Mouse (Mus musculus) hindbrain, embryonic 14.5 days (tissue): ENCODE measurements around the gene Pde10a. TPM values are rescaled to one million over a fixed set of nuclear protein-coding genes. Genes with fewer than 3 reads are reported as not detected.

ENCODE experiments used
- ATAC-seq: fragments of 200-750 bp; cut with Nextera tagmentation; 2 replicates; pipeline ENCODE4 v1.8.0; 2017; ENCODE audit warnings: moderate number of reproducible peaks, mild to moderate bottlenecking, moderate TSS enrichment, moderate library complexity; ENCODE audit not compliant: low FRiP score
- DNase-seq: peaks from one replicate; pipeline ENCODE4 v3.0.0-alpha.2; 2015; ENCODE audit warnings: low spot score
- H3K27ac ChIP-seq: fragments of 300-500 bp; sonication (generic); 2 replicates; pipeline ENCODE4 v1.5.1; 2014; ENCODE audit warnings: mild to moderate bottlenecking, moderate library complexity
- H3K27me3 ChIP-seq: fragments of 300-500 bp; sonication (generic); 2 replicates; pipeline ENCODE4 v1.6.1; 2014; ENCODE audit warnings: mild to moderate bottlenecking, low read length, mixed read lengths; ENCODE audit not compliant: control insufficient read depth, insufficient read depth
- H3K36me3 ChIP-seq: fragments of 300-500 bp; sonication (generic); replicated peaks from 2 replicates; pipeline ENCODE4 v1.6.1; 2014; ENCODE audit not compliant: control insufficient read depth, insufficient read depth
- H3K4me1 ChIP-seq: fragments of 300-500 bp; sonication (generic); replicated peaks from 2 replicates; pipeline ENCODE4 v1.6.1; 2014; ENCODE audit warnings: antibody characterized with exemption, low read length, mixed read lengths; ENCODE audit not compliant: control insufficient read depth, insufficient read depth
- H3K4me2 ChIP-seq: fragments of 300-500 bp; sonication (generic); replicated peaks from 2 replicates; pipeline ENCODE4 v1.6.1; 2014; ENCODE audit warnings: mild to moderate bottlenecking, moderate library complexity
- H3K4me3 ChIP-seq: fragments of 300-500 bp; sonication (generic); replicated peaks from 2 replicates; pipeline ENCODE4 v1.5.1; 2014; ENCODE audit warnings: mild to moderate bottlenecking, low read length
- H3K9ac ChIP-seq: fragments of 300-500 bp; sonication (generic); 2 replicates; pipeline ENCODE4 v1.6.1; 2014
- H3K9me3 ChIP-seq: fragments of 300-500 bp; sonication (generic); 2 replicates; pipeline ENCODE4 v1.6.1; 2016; ENCODE audit warnings: low read length; ENCODE audit not compliant: control insufficient read depth
- WGBS: fragments of 180-500 bp; shearing (Covaris S2); extraction: QIAGEN DNeasy Blood & Tissue Kit; methylation state at CpG from one replicate; pipeline ENCODE4 v1.1.7; 2014; 5-methylcytosine and 5-hydroxymethylcytosine counted together
- polyA plus RNA-seq: library from polyadenylated mRNA; unstranded; fragments of >200 nt; fragmentation: Nextera tagmentation; extraction: Ambion mirVana; gene quantifications from 2 replicates; pipeline ENCODE4 v1.2.1, GENCODE M21; 2014

The Pde10a gene
- polyA plus RNA-seq, 1 experiment from 2014 or later: 15.8 TPM

- DNase-seq: no peak
- Histone ChIP-seq H3K4me2 (no peak overlapping the region), H3K9ac (no peak overlapping the region), H3K9me3 (no peaks in the 10 kb centered on the region), H3K36me3 (0 out of 2 replicates have a peak, but pooled peaks cover 2% of the 10 kb centered on the region), H3K27ac (no peak overlapping the region), H3K4me1 (peaks cover 16% of the 10 kb centered on the region), H3K27me3 (no peaks in the 10 kb centered on the region), H3K4me3 (no peak overlapping the region)
- WGBS: 89% methylated on average over 5 of the region's 5 CpGs
- no peak for ATAC-seq
Observed at GRCm38 (mm10) chr17:8815864-8816263, 290.7 kb downstream of the Pde10a start.

- Histone ChIP-seq H3K4me3 (no peak overlapping the region), H3K4me1 (peaks cover 7% of the 10 kb centered on the region; the same call in 1 of the 2 replicates), H3K4me2 (no peak overlapping the region), H3K9ac (no peak overlapping the region), H3K27me3 (no peaks in the 10 kb centered on the region), H3K9me3 (no peaks in the 10 kb centered on the region), H3K27ac (no peak overlapping the region), H3K36me3 (0 out of 2 replicates have a peak, but pooled peaks cover 5% of the 10 kb centered on the region)
- 87% methylated on average over 13 of the region's 13 CpGs for WGBS
- DNase-seq: no peak
- no peak for ATAC-seq
Observed at GRCm38 (mm10) chr17:8818675-8819074, 293.5 kb downstream of the Pde10a start.

GRCm38 (mm10) chr17:8823548-8823947, 298.4 kb downstream of the Pde10a start:
- Histone ChIP-seq H3K27ac (no peak overlapping the region), H3K4me1 (peaks cover 10% of the 10 kb centered on the region; the same call in 1 of the 2 replicates), H3K4me2 (no peak overlapping the region), H3K36me3 (0 out of 2 replicates have a peak, but pooled peaks cover 5% of the 10 kb centered on the region), H3K9me3 (no peaks in the 10 kb centered on the region), H3K27me3 (no peaks in the 10 kb centered on the region), H3K9ac (no peak overlapping the region), H3K4me3 (no peak overlapping the region)
- WGBS: 80% methylated on average over 7 of the region's 7 CpGs
- DNase-seq: no peak
- ATAC-seq: no peak

- Histone ChIP-seq H3K27ac (no peak overlapping the region), H3K9me3 (no peaks in the 10 kb centered on the region), H3K9ac (no peak overlapping the region), H3K4me1 (peaks cover 10% of the 10 kb centered on the region; the same call in 1 of the 2 replicates), H3K4me3 (no peak overlapping the region), H3K36me3 (no peaks in the 10 kb centered on the region), H3K27me3 (no peaks in the 10 kb centered on the region), H3K4me2 (no peak overlapping the region)
- no peak for ATAC-seq
- 62% methylated on average over 9 of the region's 9 CpGs for WGBS
- peak; percentile 37 for DNase-seq
Observed at GRCm38 (mm10) chr17:8827204-8827603, 302.0 kb downstream of the Pde10a start.

GRCm38 (mm10) chr17:8831001-8831400, 305.8 kb downstream of the Pde10a start:
- no peaks in the 10 kb centered on the region for H3K9me3 ChIP-seq
- no peak overlapping the region for H3K9ac ChIP-seq
- no peak overlapping the region for H3K4me2 ChIP-seq
- H3K4me1 ChIP-seq: peaks cover 10% of the 10 kb centered on the region; the same call in 1 of the 2 replicates
- no peaks in the 10 kb centered on the region for H3K27me3 ChIP-seq
- no peak overlapping the region for H3K27ac ChIP-seq
- H3K4me3 ChIP-seq: no peak overlapping the region
- ATAC-seq: no peak
- WGBS: 75% methylated on average over 5 of the region's 5 CpGs
- no peaks in the 10 kb centered on the region for H3K36me3 ChIP-seq
- DNase-seq: no peak

- H3K4me3 ChIP-seq: no peak overlapping the region
- H3K27me3 ChIP-seq: no peaks in the 10 kb centered on the region
- H3K36me3 ChIP-seq: no peaks in the 10 kb centered on the region
- 93% methylated on average over 5 of the region's 5 CpGs for WGBS
- H3K4me2 ChIP-seq: no peak overlapping the region
- H3K27ac ChIP-seq: no peak overlapping the region
- peaks cover 3% of the 10 kb centered on the region for H3K4me1 ChIP-seq
- H3K9ac ChIP-seq: no peak overlapping the region
- DNase-seq (no peak), ATAC-seq (no peak)
- no peaks in the 10 kb centered on the region for H3K9me3 ChIP-seq
Observed at GRCm38 (mm10) chr17:8836292-8836691, 311.1 kb downstream of the Pde10a start.

GRCm38 (mm10) chr17:8838252-8838651, 313.1 kb downstream of the Pde10a start:
- Histone ChIP-seq H3K4me1 (peaks cover 16% of the 10 kb centered on the region), H3K4me2 (no peak overlapping the region), H3K36me3 (no peaks in the 10 kb centered on the region), H3K27me3 (no peaks in the 10 kb centered on the region), H3K4me3 (no peak overlapping the region), H3K9ac (no peak overlapping the region), H3K9me3 (no peaks in the 10 kb centered on the region), H3K27ac (no peak overlapping the region)
- no peak for DNase-seq
- ATAC-seq: no peak
- WGBS: 50% methylated on average over 8 of the region's 8 CpGs

- Histone ChIP-seq H3K4me2 (no peak overlapping the region), H3K4me3 (no peak overlapping the region), H3K36me3 (no peaks in the 10 kb centered on the region), H3K9ac (no peak overlapping the region), H3K27me3 (no peaks in the 10 kb centered on the region), H3K27ac (no peak overlapping the region), H3K4me1 (peaks cover 16% of the 10 kb centered on the region), H3K9me3 (no peaks in the 10 kb centered on the region)
- ATAC-seq (no peak), DNase-seq (no peak)
- 65% methylated on average over 10 of the region's 10 CpGs for WGBS
Observed at GRCm38 (mm10) chr17:8839237-8840011, 314.3 kb downstream of the Pde10a start.

- H3K9me3 ChIP-seq: no peaks in the 10 kb centered on the region
- H3K4me2 ChIP-seq: no peak overlapping the region
- no peak for DNase-seq
- H3K4me3 ChIP-seq: no peak overlapping the region
- H3K36me3 ChIP-seq: no peaks in the 10 kb centered on the region
- H3K4me1 ChIP-seq: peaks cover 16% of the 10 kb centered on the region
- WGBS: 15% methylated on average over 8 of the region's 8 CpGs
- H3K27me3 ChIP-seq: no peaks in the 10 kb centered on the region
- ATAC-seq: no peak
- no peak overlapping the region for H3K27ac ChIP-seq
- H3K9ac ChIP-seq: no peak overlapping the region
Observed at GRCm38 (mm10) chr17:8841094-8841493, 315.9 kb downstream of the Pde10a start.
